Mouse (Mus musculus) granulocyte monocyte progenitor cell, adult 5-6 weeks (primary cell): ENCODE results near the gene Trub1. TPM values are rescaled to one million over a fixed set of nuclear protein-coding genes. Genes with fewer than 3 reads are reported as not detected.

ENCODE experiments used
- ATAC-seq: replicated peaks from 2 replicates; pipeline ENCODE4 v1.8.0; 2016; ENCODE audit warnings: mild to moderate bottlenecking, moderate TSS enrichment, inconsistent platforms; ENCODE audit not compliant: poor library complexity, severe bottlenecking
- total RNA-seq, 2 experiments: library from RNA; stranded (forward) in 1 of 2; stranded (reverse) in 1 of 2; fragments of 200-712, 200-1000 nt in 1 of 2; fragments of >200 nt in 1 of 2; fragmentation: Nextera tagmentation in 1 of 2; gene quantifications; 2 replicates each; pipeline ENCODE4 v1.2.3; 2014 to 2017

The Trub1 gene
- total RNA-seq, 2 experiments from 2014 or later: 13.2 to 16.7 TPM

DNA sequence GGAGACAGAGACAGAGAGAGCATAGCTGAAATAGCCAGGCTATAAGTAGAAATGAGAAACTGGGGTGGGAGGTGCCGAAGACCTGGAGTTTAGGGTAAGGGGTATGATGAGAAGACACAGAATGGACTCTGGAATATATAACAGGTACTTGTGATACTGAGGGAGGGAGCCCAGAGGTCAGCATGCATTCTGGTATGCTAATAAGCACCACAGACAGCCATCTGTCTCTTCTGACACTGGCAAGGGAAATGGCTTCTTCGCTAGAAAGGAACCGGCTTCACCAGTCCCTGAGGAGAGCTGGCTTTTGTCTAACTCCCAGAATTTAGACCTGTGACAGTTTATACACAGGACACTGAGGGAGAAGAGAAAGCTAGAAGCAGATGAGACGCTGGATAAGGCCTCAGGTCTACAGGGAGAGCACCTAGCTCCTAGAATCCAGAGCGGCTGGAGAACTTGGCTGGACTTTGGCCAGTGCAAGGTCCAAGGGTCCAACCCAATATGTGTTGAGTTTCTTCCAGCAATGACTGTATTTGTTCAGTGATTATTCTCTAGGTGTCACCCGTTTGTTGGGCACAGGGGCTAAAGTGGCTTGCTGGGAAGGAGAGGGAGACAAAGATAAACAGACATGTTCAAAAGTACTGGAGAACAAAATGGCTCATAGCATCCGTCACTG lies 84.9 kb downstream of the Trub1 start:
- ATAC-seq: no peak

DNA sequence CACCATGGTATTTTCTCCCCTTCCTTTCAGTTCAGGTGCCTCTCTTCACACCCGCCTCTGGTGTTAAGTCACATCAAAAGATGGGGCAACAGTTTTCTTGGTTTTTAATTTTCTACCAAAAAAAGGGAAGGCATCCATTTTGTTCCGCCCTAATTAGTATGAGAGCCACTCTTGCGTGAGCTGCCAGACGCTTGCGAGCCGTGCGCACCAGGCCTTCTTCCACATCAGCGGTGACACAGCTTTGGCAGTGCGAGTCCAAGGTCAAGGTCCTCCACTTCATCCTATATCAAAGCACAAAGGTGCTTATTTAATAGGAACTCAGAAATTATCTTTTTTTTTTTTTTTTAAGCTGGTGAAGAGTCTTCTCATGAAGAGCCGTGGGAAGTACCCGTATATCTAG lies 87.4 kb downstream of the Trub1 start:
- no peak for ATAC-seq

Other genes starting within 250 kb of the Trub1 start
- 8.6 and 9.4 TPM in 2 replicates for gene Ablim1, start 138.0 kb upstream of the Trub1 start, total RNA-seq (2014; fragmentation: Nextera tagmentation)
- 8.0 and 8.9 TPM in 2 replicates for gene Ablim1, start 138.0 kb upstream of the Trub1 start, total RNA-seq (2017)
- 18.0 and 25.6 TPM in 2 replicates for gene Fam160b1, start 92.2 kb upstream of the Trub1 start, total RNA-seq (2014; fragmentation: Nextera tagmentation)
- gene Fam160b1, start 92.2 kb upstream of the Trub1 start, total RNA-seq (2017): 15.3 and 15.8 TPM in 2 replicates
- gene Atrnl1, start 158.1 kb downstream of the Trub1 start, total RNA-seq (2014; fragmentation: Nextera tagmentation): 13.7 and 15.7 TPM in 2 replicates
- 15.8 and 17.6 TPM in 2 replicates for gene Atrnl1, start 158.1 kb downstream of the Trub1 start, total RNA-seq (2017)